Mouse (Mus musculus): Measurements from ENCODE around the gene Wdr81.
A peak's percentile ranks its signal among the peaks of the same experiment; 100 is the strongest.

Gene Wdr81

DNA sequence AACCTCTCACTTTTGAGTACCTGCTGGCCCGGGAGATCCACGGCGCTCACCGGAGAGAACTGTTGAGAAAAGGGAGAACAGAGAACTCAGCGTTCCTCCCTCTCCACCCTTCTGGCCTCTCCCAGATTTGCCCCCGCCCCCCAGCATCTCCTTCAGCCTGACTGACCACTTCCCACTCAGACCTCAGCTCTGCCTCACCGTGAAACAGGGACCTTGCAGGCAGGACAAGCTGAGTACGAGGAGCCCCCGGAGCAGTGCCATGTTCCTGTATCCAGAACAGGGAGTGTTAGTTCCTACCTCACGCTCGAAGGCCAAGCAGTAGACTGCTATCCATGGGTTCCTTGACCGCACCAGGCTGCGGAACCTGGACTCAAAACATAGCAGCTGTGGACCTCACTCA is 16.3 kb downstream of the Wdr81 start:
- DNase-seq (ENCODE audit: low spot score in 2 of 2): no peak

DNA sequence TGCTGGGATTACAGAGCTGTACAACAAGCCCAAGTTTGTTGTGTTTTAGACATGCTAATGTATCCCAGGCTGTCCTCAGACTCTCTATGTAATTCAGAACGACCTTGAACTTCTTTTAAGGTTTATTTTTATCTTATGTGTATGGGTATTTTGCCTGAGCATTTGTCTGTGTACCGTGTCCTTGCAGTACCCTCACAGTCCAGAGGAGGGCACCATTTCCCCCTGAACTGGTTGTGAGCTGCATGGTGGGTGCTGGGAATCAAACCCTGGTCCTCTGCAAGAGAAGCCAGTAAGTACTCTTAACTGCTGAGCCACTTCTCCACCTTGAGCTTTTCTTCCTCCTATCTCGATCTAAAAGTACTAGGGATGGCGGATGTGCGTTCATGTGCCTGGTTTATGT is 20.4 kb downstream of the Wdr81 start:
- DNase-seq (ENCODE audit: low spot score in 2 of 2): no peak

DNA sequence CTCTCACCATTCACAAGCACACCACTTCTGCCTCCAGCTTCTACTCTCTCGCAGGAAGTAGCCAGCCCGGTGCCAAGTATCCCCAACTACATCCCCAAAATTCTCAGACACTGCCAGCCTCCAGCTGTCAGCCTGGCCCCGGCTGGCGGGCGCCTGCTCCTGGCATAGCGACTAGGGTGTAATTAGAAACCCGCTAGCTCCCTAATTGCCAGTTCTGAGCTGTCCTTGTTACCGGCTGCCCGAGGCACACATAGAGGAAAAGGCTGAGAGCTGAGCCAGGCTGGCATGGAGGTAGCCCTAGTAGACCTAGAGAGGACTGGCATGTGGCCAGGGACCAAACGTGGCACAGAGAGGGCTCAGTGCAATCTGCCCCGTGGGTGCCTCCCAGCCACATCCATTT is 23.2 kb downstream of the Wdr81 start:
- peak; percentile 77 to 88 for DNase-seq (ENCODE audit: low spot score in 2 of 2)

DNA sequence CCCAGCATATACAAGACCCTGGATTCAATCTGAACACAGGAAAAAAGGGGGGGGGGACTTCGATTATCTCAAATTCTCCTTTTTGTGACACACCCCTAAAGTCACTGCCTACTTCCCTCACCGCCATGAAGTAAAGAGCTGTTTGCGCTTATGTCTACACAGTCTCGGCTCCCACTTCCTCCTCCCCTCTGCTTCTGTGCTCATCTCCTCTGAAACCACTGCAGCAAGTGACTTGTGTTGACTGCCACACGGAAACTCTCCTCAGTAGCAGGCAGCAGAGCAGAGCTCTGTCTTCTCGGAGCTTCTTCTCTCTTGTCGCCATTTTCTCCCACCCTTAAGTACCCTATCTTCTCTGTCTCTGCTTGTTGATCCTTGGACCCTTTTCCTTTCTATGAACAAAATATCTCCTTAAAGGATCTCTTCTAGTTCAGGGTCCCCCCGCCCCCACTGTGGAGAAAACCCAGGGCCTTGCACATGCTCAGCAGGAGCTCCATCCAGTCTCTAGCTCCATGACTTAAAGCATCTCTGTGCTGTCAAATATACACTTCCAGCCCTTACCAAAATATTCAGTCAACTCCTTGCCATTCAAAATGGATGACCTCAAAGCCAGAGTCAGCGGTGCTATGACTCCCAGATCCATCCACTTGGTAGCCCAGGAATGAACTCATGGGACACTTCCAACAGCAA is 25.4 kb downstream of the Wdr81 start:
- DNase-seq (ENCODE audit: low spot score in 2 of 2): no peak

DNA sequence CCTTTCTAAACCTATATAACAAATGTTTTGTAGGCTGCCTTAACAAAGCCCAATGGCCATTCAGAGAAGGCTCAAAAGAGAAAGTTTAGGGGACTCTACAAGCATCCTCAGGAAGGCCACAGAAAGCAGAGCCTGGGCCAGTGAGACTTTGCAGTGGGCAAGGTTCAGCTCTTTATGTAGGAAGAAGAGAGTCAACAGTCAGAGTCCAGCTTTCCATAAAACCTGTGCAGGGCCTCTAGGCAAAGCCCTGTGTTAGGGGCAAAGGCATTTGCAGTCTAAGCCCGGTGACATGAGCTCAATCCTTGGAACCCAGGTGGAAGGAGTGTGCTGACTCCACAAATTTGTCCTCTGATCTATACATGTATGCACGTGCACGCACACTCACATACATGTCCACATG is 30.1 kb downstream of the Wdr81 start:
- DNase-seq (ENCODE audit: low spot score in 2 of 2): no peak

DNA sequence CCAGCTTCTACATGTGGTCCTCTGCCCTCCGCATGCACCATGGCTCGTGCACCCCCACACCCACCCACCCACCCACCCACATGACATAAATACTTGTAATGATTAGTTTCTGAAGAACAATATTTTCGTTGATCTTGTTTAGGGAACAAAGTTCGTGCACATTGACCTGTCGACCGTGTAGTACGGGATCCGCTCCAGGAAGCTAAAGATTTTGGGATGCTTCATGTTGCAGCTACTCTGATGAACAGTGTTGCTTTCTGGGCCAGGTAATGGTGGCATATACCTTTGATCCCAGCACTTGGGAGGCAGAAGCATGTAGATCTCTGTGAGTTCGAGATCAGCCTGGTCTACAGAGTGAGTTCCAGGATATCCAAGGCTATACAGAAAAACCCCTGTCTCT is 30.5 kb downstream of the Wdr81 start:
- DNase-seq (ENCODE audit: low spot score in 2 of 2): no peak

DNA sequence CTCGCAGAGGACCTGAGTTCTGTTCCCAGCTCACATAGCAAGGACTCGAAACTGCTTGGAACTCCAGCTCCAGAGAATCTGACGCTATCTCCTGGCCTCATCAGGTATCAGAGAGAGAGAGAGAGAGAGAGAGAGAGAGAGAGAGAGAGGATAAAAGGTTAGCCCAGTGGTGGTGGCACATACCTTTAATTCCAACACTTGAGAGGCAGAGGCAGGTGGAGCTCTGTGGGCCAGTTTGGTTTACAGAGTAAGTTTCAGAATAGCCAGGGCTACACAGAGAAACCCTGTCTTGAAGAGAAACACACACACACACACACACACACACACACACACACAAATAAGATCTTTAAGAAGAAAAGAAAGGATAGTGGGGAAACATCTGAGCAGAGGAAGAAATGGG is 31.4 kb downstream of the Wdr81 start:
- no peak for DNase-seq (ENCODE audit: low spot score in 2 of 2)

DNA sequence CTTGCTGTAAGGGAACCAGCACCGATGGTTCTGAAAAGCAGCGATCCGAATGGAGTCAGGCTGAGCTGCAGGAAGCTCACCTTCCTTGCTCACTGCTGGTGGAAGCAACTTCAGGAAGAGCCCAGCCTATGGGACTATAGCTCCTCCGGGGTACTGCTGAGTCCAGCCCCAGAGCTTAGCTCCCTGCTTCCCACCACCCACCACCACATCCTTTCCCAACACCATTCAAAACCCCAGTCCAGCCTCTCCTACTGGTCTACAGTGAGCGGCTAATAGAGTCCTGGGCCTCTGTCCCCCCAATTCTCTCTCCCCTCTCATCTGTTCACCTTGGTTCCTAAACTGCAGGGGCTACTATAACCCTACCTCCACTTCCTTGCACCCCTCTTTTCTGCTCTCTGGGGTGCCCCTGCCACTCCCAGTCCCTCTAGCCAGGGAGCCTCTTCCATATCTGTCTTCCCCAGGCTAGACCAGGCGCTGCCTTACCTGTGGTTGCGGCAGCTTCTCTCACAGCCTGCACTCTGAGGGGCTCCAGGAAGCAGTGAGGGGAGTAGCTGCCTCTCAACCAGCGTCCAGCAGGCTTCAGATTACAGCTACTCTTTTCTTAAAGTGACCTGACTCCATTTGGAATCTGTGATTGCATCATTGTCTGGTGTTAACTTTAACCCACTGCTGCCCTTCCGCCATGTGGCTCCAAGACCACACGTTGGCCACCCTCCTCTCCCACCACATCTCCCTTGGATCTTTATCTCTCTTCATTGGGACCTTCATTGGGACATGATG is 32.3 kb downstream of the Wdr81 start, which contains the start of gene Serpinf1:
Gene Serpinf1 (minus strand): TSS at position 689 of the 780 bp plus-strand sequence.
- DNase-seq (ENCODE audit: low spot score in 2 of 2): no peak

DNA sequence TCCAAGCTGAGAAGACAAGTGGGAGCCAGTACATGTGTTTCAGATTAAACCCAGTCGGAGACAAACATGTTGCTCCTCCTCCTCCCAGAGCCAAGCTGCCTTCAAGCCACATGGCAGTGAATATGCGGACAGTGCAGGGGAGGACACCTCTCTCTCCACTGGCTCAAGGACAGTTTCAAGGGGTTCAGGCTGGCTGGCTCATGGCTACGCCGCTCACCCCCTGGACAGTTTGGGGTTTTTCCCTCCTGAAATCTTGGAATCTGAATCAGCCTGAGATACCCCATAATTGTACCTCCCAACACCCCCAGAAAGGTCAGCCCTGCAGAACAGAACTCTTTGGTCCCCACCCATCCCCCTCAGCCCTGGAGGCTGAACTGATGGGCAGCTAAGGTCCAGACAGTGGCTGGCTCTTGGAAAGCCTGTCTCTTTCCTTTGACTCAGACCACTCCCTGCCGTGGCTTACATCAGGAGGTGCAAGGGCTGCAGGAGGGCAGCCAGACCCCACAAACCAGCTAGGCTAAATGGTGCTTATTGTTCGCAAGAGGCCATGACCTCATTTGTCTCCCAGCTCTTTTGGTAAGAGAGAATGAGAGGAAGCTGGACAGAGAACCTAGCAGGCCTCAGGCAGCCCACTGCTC is 33.0 kb downstream of the Wdr81 start:
- DNase-seq (ENCODE audit: low spot score in 2 of 2): no peak

DNA sequence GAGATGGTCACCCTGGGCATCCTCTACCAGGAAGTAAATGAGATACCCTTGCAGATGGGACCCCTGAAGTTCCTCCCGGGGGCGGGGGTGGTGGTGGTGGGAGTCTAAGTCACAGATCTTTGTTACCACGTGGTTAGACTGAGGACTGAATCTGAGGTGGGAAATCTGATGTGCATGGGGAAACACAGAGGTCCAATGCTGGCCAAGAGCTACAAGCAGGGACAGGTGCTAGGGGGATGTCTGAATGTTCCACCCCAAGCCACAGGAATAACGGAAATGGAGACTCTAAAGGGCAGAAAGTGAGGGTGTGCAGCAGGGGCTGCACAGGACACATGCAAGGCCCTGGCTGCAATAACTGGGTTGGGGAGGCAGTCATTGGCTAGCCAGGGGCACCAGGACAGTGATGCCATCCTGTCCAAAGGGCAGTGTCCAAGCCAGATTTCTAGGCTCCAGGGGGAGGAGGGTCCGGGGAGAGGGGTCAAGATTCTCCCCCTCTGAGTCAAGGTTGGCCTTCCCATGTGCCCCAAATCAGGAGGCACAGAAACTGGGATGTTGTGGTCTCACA is 33.6 kb downstream of the Wdr81 start:
- no peak for DNase-seq (ENCODE audit: low spot score in 2 of 2)

DNA sequence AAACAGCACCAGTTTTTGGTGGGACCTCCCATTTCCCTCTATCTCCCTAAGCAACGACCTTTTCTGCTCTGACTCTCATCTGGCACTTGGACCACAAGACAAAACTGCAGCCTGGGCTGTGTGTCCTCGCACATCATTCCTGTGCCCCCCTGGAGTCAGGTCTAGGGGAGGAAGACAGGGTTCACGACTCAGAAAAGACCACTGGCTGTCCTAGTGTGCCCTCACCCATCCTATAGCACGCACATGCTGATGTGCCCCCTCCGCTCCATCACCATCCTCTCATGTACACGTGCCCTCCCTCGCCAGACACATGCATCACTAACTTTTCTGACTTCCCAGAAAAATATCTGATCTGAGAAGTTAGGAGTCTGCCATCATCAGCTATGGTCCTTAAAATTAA is 34.5 kb downstream of the Wdr81 start:
- DNase-seq (ENCODE audit: low spot score in 2 of 2): no peak

DNA sequence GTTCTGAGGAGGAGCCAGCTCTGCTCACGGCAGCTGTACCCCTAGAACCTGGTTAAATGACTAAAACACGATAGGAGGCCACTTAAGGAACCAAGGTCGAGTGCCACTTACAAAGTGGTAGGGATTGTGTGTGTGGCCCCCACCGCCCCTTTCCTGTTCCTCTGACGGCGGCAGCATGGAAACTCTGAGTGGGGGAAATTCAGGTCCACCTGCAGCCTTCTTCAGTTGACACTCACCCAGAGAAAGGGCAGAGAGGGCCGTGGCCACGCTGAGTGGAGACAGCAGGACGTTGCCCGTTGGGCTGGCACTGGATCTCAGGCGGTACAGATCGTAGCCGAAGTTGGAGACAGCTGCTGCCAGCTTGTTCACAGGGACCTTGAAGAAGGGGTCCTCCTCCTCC is 38.5 kb downstream of the Wdr81 start:
- DNase-seq (ENCODE audit: low spot score in 2 of 2): no peak

DNA sequence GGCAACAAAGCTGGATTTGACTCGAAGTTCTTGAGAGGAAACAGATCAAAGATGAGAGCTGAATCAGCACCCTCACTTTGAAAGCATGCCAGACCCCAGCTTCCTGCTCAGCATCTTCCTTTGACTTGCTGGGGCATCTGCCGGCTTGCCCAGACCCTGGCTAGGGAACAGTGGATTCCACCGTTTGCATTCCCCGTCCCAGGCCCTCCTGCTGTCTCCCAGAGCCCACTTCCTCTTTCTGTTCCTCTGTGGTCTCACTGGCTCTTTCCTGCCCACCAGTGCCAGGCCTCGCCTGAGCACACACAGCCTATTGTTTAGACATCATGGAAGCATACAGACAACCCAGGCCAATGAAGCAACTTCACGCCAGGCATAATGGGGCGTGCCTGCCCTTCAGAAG is 39.4 kb downstream of the Wdr81 start:
- peak in 1 of 2 experiments; percentile 29 for DNase-seq (ENCODE audit: low spot score in 2 of 2)

DNA sequence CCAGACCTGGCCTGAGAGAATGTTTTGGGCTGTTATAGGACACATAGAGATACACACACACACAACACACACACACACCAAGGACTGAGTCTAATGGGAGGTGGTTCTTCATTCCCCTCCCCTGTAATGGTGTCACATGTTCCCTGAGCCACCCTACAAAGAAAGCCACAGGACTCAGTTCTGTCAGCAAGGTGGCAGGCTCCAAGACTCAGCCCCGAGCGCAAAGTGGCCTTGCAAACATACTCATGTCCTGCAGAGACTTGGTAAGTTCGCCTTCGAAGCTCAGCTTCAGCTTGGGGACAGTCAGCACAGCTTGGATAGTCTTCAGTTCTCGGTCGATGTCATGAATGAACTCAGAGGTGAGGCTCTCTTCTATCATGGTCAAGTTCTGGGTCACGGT is 43.9 kb downstream of the Wdr81 start:
- DNase-seq (ENCODE audit: low spot score in 2 of 2): no peak

DNA sequence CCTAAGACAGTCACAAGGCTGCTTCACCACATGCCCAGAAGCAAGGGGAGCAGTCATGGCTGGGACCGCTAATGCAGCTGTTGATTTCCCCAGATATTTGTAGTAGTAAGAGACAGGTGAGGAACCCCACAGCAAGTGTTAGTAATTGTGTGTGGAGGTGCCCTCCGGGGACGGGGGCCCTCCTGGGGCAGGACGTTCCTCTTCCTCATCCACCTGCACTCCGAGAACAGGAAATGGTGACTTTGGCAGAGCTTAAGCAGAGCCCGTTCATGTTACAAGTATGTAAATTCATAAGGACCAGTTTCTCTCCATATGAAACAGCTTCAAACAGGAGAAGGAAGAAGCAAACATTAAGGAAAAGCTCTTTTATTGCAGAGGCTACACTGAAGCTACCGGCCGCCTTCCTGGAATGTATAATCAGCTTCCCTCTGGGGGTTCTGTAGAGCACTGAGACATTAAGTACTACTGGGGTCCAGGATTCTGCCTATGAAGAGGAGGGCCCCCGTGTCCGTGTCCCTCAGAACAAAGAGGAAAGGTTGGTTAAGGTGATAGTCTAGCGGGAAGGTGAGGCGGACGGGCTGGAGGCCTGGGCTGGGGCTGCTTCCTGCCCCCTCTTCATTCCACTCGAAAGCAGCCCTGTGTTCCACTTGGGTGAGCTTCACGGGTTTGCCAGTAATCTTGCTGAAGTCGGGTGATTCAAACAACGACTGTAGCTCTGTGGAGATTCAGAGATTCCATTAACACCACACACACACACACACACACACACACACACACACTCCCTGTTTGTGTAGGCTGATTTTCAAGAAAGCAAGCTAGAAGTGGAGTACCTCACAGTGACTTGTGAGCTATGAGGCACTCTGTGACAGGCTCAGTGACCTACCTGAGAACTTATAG is 44.6 kb downstream of the Wdr81 start:
- DNase-seq (ENCODE audit: low spot score in 2 of 2): no peak

DNA sequence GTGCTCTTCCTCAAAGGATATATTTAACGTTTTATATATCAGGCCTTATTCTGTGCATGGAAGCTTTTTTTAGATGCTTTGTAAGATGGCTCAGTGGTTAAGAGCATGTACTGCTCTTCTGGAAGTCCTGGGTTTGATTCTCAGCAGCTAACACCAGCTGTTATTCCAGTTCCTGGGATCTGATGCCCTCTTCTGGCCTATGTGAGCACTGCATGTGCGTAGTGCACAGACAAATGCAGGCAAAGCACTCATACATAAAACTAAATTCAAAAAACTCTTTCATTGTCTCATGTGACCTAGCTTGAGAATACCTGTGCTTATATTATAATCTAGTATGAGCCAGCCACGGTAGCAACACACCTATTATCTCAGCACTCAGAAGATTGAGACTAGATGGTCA is 47.7 kb downstream of the Wdr81 start:
- DNase-seq (ENCODE audit: low spot score in 2 of 2): no peak

DNA sequence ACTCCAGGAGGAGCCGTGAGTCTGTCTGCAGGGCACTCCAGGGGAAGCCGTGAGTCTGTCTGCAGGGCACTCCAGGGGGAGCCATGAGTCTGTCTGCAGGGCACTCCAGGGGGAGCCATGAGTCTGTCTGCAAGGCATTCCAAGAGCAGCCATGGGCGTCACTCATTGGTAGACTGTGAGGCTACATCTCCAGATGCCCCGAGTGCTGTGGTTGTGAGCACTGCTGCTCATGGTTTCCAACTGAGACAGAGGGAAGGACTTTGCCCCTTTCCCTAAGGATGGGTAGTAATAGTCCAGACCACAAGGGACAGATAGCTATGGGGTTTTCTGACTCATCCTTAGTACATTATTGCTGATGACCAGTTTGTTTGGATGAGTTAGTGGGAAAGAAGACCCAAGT is 48.4 kb downstream of the Wdr81 start:
- DNase-seq (ENCODE audit: low spot score in 2 of 2): no peak

DNA sequence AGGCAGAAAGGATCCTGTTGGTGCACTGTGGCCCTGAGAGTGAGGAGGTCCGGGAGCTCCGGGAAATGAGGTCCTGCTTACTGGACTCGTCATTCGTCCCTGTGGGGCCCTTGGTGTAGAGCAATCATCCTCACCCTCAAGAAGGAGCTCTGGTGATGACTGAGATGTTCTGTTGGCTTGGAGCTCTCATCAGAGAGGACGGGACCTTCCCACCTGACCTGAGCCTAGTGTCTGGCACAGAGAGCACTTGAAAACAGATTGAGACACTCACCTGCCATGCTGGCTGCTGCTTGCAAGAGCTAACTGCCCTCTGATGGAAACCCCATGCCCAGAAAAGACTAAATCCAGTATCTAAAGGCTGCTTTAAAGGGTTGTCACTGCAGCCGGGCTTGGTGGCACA is 49.7 kb downstream of the Wdr81 start:
- no peak for DNase-seq (ENCODE audit: low spot score in 2 of 2)

DNA sequence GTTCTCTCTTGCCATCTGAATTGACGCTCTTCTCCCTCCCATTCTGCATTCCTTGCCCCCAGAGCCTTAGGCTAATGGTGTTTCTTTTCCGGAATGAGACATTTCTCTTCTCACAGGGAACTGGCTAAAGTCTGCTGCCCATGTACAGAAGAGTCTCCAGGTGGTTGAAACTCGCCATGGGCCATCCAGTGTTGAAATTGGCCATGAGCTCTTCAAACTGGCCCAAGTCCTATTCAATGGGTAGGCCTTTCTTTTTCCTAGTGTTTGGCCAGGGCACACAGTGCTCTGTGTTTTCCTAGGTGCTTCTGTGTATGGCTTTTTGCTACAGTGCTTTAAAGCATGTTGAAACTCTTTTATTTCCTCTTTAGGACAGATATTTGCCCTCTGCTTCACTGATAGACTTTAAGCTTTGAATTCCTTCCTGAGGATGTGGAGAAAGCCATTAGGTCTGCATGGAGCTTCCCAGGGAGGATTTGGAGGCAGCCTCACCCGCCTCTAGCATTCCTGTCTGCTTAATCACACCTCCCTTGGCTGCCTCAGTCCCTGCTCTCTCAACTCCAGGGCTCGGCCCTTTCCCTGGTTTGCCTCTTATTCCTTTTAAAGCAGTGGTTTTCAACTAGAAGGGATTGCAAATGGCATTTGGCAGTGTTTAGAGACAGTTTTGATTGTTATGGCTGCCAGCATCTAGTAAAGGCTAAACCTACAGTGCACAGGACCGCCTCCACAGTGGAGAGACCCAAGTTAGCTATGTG is 51.0 kb downstream of the Wdr81 start:
- no peak for DNase-seq (ENCODE audit: low spot score in 2 of 2)

DNA sequence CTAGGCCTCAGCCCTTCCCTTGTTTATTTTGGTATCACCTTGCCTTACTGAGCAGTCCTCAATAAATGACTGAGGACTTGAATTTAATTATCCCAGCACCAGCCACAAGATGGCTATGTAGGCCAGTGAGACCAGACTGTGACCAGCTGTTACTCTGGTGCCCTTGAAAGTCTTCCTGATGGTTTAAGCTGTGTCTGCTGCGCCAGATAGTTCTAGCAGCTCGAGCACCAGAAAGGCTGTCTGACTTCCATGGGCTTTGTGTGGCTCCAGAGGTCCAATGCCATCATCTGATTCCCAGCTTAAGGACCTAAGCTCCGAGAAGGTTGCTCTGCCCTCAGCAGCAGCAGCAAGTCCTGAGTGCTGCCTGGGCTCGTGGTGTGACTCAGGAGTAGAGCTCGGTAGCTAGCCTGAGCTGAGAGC is 52.2 kb downstream of the Wdr81 start:
- DNase-seq (ENCODE audit: low spot score in 2 of 2): peak in 1 of 2 experiments; percentile 39

DNA sequence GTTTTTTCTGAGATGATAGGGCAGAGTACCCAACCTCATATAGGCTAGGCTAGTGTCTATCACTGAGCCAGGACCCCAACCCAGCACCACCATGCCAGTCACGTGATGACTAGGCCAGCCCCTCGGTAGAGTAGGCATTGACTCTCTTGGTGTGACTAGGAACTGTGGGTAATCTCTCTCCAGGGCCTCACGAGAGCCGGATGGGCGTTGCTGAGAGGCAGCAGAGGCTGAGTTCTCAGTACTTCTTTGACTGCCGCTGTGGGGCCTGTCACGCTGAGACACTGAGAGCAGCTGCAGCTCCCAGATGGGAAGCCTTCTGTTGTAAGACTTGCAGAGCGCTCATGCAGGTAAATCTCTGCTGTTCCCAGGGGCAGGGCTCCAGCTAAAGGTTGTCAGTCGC is 54.4 kb downstream of the Wdr81 start:
- DNase-seq (ENCODE audit: low spot score in 2 of 2): no peak
